Mouse (Mus musculus) liver, postnatal 0 days (tissue): ENCODE results near the gene Phrf1.

Experiments
- CTCF ChIP-seq: sonication (generic); IDR thresholded peaks from 2 replicates; pipeline ENCODE4 v1.5.1; 2016; ENCODE audit warnings: antibody characterized with exemption, low read depth
- EP300 ChIP-seq: IDR thresholded peaks from 2 replicates; pipeline ENCODE4 v1.6.1; 2016; ENCODE audit warnings: antibody characterized with exemption, low read depth, mild to moderate bottlenecking

- no peak for TF ChIP-seq CTCF
- TF ChIP-seq EP300: no peak
These were observed 10.4 kb upstream of the Phrf1 start for GRCm38 (mm10) chr7:141218141-141218540.
